Mouse (Mus musculus): Measurements from ENCODE around the gene Hoxd4.
A peak's percentile ranks its signal among the peaks of the same experiment; 100 is the strongest.

Hoxd4 gene

DNA sequence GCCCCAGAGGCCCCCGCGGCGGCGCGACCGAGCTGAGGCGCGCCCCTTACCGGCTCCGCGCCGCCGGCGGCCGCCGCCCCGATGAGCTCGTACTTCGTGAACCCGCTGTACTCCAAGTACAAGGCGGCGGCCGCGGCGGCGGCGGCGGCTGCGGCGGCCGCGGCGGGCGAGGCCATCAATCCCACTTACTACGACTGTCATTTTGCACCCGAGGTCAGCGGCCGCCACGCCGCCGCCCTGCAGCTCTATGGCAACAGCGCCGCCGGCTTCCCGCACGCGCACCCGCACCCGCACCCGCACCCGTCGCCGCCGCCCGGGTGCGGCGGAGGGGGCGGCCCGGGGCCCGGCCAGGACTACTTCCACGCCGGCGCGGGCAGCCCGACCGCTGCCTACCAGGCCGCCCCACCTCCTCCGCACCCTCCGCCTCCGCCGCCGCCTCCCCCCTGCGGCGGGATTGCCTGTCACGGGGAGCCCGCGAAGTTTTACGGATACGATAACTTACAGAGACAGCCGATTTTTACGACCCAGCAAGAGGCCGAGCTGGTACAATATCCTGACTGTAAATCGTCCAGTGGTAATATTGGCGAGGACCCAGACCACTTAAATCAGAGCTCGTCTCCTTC lies 6.2 kb upstream of the Hoxd4 start:
- peak; percentile 27 for DNase-seq (ENCODE audit: low read depth, low spot score)

DNA sequence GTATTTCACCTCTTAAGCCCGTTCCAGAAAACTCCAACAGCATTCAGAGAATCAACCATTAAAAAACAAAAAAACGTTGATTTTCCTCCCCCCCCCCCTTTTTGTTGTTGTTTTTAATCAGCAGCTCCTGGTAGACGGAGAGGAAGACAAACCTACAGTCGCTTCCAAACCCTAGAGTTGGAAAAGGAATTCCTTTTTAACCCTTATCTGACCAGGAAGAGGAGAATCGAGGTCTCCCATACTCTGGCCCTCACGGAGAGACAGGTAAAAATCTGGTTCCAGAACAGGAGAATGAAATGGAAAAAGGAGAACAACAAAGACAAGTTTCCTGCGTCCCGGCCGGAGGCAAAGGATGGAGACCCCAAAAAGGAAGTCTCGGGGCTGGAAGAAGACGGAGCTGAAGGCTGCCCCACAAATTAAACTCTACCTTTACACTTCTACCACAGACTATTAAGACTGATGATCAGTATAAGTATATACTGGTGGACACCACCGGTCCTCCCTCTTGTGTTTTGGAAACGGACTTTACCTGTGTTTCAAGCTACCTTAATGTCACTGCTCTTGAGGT lies 5.3 kb upstream of the Hoxd4 start:
- no peak for DNase-seq (ENCODE audit: low read depth, low spot score)

DNA sequence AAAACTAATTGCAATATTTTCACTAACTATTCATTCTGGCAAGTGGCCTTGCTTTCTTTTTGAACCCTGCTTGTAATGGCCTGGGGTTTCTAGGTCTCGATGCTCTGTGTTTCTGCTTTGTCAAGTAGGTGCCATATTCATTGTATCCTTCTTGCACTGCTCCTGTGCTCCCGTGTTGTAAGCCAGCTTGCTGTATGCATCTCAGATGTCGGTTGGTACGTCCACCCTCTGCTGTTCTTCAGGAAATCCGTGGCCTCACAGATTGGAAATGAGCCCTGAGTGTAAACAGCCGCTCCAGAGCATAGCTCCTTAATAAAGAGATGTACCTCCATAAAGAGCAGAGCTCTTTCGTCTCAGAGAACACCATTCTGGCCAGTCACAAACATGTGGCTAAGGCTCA lies 4.1 kb upstream of the Hoxd4 start:
- no peak for DNase-seq (ENCODE audit: low read depth, low spot score)

DNA sequence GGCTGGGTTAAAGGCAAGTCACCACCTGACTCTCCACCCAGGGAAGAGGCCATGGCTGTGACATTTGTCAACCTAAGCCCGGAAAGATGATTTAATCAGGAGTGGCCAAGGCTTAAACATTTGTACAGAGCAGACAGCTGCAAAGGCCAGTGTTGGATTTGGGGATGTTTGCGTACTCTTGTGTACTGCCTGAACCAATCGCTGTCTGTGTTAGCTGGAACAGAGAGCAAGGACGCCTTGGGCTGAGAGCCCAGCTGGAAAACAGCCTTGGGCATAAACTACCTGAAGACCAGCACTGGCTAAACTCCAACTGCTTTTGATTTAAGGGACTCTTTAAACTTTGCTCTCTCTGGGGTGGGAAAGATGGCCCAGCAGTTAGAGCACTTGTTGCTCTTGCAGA lies 3.1 kb upstream of the Hoxd4 start:
- DNase-seq (ENCODE audit: low read depth, low spot score): no peak

DNA sequence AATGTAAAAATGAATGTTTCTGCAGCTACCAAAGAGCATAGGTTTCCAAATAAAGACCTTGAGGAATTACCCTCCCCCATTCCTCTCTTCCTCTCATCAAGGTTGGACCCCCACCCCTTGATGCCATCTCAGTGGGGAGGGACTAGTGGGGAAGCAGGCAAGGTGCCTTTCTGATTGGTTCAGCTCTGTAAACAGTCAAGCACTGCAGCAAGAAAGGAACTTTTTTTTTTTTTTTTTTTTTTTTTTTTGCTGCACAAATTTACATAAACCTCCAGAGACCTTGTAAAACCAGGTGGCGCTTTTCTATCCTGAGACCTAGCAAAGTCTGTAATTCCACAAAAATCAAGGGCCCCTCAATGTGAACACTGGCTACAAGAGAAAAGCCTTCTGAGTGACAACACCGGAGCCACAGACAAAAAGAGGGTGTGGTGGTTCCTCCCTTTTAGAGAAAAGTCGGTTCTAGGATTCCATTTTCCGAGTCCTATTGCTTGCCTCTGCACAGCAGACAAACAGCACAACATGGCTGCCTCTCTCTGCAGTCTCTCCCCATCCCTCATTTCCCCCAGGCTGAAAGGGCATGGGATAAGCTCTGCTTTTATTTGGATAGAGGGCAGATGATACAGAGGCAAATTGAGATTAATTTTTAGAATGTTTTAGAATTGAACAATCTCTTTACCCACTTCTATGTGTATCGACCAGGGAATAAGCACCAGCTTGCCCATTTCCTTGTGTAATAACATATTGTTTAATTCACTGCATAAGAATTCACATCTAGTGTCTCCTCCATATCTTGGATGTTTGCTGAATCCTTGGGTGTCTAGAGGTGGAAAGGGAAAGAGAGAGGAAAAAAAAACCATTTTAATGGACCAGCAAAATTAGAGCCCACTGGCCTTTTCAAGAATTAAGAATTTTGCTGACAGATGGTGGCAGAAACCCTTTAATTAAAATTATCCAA lies 2.0 kb upstream of the Hoxd4 start:
- DNase-seq (ENCODE audit: low read depth, low spot score): no peak

DNA sequence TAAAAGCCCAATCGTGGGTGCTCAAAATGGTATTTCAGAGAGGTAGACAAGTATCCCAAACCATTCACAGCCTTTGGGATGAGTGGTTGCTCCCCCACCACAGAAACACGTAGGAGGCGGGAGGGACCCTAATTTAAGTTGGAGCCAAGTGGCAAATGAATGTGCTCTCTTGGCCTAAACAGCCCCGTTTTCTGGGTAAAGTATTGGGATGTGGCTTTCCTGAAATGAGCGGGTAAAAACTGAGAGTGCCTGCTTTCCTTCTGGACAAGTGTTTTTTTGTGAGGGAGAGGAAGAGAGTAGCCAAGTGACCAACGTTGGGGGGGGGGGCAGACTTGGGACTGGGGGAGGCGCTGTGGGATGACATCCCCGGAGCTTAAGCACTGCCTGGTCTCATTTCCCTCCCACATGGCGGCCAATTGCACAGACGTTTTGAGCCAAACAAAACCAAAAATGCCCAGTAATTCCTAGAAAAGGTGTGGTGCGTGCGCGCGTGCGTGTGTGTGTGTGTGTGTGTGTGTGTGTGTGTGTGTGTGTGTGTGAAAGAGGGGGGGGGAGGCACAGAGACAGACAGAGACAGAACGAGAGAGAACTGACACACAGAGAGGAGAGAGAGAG lies 693 bp upstream of the Hoxd4 start:
- DNase-seq (ENCODE audit: low read depth, low spot score): no peak

DNA sequence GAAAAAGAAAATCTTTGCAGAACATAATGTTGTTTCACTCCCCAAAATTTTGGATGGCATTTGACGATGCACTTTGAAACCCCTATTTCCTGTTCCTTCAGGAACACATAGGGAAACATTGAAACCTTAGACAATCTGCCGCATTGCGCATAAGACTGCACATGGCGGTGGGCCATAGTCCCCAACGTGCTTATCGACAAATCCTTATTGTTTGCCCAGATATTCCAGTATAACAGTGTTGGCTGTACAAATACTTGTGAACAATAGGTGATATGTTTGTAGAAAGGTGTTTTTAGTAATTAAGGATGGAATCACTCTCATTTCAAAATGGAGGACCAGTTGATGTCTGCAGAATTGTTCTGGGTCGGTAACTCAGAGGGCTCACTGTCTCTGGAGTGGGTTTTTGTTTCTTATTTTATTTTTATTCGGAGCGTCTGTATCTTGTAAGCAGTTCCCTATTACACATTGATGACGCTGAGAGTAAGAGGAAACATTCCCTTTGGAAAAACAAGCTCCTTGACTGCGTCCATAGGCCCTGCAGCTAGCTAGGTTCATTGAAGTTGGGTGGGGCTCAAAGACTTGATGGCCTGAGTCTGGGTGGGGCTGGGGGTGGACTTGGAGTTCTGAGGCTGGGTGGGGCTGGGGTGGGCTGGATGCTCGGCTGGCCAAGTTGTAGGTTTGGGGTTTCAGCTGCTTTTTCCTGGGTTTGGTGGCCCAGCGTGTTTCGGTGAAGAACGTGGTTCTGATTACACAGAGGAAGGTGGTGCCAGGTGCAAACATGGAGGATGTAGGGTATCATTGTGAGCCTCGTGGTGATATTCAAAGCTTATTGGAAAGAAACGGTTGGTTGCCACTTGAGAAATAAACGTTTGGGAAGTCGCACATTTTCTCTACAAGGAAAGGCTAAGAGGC lies 1.8 kb downstream of the Hoxd4 start:
- DNase-seq (ENCODE audit: low read depth, low spot score): no peak

DNA sequence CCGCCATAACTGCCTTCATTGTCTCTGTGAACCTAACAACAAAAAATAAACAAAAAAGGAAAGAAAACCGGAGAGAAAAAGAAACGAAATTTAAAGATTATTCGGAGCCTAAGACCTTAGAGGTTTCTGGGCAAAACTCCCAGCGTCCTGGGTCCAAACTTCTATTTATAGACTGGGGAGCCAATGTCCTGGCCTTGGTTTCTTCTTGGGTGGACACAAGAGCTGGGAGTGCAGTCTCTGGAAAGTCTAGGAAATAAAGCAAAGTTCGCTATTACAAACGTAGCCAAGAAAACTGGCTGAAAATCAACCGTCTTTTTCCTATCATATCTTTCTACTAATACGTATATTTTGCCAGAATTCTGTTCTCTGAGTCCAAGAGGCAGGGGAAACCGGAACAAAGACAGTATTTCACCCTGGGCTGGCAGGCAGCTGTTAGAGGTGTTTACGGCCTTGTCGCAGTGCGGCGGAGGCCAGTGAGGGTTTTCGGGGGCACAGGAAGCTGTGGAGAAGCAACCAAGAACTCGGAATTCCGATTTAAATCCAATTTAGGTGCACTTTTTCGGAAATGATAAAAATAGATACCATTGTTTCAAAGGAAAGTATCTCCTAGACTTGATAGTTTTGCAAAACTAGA lies 2.5 kb downstream of the Hoxd4 start:
- DNase-seq (ENCODE audit: low read depth, low spot score): no peak

DNA sequence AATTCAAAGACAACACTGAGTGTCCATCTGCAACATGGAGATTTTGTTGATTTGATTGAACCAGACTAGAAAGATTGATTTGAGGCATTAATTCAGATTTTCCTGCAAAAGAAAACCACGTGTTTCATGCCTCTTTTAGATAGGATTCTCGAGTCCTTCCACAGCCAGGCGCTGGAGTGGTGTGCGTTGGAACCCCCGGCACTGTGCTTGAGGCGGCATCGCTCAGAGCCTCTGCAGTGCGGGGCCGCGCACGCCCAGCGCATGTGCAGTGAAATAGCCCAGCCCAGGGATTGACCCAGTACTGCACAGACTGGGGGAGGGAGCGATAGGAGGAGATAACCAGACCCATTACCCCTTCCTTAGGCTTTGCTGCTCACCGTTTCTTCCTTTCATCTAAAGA lies 3.2 kb downstream of the Hoxd4 start:
- DNase-seq (ENCODE audit: low read depth, low spot score): no peak

DNA sequence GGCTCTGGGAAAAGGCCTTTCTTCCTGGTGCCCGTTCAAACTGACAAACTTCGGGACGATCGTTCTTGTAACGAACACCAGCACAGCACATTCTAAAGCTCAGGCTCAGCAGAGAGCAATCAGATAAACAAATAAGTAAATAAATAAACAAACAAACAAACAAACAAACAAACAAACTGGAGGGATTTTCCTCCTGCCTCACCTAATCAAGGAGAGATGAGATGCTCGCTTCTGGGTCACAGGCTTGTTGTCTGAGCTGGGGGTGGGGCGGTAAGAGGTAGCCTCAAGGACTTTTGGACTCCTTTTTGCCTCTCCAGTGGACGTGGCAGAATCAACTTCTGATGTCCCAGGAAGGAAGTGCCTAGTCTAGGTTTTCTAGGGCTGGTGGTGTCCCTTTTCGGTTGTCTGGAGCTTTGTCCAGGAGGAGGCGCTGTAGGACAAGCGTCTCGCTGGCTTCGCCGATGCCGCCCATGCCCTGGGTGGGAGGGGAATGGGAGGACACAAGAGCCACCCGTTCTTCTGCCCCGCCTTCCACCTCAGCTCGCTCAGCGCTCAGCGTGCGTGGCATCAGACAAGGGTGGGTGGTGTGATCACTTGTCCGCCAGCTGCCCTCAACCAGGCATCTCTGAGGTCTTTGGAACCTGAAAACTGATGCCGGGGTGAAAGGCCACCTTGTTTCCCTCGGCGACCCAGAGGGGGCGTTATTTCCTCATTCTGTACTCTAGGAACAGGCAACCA lies 3.9 kb downstream of the Hoxd4 start:
- DNase-seq (ENCODE audit: low read depth, low spot score): peak; percentile 71

DNA sequence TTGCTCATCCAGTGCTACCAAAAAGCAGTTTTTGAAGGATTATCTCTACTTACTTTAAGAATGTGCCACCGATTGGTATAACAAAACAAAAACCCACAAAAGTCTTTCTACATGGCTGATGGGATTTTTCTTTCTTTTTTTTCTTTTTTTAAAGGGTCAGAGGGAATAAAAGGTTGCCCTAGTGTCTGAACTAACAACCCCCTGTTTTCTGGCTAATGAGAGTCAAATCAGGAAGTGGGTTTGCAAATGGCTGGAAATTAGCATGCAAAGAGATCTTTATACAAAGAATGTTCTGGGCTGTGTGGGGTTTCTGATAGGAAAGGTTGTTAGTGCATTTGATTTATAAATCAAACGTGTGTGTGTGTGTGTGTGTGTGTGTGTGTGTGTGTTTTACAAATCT lies 8.7 kb downstream of the Hoxd4 start:
- DNase-seq (ENCODE audit: low read depth, low spot score): no peak

DNA sequence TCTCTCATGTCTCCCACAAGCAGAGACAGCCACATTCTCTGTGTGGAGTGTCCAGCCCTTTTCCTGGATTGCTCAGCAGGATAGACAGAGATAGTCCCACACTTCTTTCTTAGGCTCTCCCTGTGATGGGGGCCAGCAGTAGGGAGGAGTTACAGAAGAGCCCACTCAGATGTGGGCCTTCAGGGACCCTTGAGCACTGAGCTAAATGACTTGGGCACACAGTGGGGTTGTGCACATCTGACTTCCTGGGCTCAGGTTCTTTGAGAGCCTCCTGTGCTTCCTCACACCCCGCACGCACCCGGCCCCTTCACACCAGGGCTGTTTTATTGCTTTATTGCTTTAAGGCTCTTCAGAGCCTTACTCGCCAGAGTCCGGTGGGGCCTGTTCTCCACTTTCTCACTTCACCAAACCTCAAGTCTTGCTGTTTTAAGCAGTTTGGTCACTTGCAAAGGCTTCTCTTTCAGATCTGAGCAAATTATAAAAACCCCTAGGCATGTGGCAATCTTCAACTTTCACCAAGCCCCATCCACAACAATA lies 9.3 kb downstream of the Hoxd4 start:
- DNase-seq (ENCODE audit: low read depth, low spot score): no peak

DNA sequence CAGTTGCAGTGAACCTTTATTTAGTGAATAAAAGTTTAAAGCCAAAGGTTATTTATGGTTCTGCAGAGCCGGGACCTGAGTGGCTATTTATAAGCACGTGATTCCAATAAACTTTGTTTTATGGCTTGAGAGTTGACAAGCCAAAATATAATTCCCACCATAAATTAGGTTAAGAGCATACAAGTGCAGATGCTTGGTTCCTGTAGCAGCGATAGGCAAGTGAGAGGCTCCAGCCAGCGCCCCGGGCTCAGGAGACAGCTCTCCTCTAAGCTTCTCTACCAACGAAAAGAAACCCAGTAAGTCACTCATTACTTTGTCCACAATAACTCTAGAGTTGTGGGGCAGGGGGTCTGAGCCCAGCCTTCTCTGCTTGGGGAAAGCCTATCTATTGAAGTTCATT lies 10.2 kb downstream of the Hoxd4 start:
- DNase-seq (ENCODE audit: low read depth, low spot score): no peak

DNA sequence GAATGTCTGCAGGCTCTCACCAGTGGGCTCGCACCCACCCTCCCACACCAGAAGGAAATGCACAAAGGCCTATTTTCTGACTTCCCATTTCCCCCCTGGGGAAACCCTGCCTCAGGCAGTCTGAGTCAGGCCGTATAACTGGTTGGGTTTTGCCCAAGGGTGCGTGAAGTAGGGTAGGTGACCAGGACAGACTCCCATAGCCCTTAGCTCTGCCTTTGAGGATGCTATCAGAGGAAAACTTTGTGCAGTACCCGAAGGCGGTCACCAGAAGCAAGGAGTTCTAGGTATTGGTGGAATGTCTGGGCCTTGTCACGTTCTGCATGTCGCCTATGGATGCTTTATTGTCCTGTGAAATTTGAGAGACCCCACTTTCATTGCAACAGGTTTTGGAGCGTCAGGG lies 11.2 kb downstream of the Hoxd4 start:
- DNase-seq (ENCODE audit: low read depth, low spot score): no peak

DNA sequence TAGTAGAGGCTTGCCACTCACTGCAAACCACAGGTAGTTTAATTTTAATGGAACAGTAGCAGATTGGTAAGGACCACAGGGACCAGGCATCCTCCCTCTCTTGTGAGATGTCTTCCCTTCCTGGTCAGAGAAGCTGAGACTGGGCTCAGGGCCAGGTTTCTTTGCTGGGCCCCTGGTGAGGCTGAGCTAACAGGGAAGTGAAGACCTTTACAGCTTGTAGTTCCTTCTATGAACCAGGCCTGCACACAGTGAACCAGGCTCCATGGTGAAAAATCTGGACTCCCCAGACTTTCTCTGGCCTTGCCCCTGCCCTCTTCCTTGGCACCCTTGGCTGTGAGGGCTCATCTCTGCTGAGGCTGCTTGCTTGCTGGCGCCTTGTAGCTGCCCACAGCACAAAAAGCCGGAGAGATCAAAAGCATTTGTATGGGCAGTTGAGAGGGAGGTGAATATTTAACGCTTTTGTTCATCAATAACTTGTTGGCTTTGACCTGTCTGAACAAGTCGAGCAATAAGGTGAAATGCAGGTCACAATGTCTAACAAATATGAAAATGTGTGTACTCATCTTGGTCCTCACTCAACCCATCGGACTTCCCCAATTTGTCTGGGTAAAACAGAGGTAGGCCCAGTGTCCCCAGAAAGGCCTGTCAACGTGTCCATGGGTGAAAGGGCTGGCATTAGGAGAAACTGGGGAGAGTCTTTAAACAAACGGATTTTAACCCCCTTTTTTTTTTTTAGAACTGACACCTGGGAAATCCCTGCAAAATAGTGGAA lies 12.7 kb downstream of the Hoxd4 start:
- no peak for DNase-seq (ENCODE audit: low read depth, low spot score)

DNA sequence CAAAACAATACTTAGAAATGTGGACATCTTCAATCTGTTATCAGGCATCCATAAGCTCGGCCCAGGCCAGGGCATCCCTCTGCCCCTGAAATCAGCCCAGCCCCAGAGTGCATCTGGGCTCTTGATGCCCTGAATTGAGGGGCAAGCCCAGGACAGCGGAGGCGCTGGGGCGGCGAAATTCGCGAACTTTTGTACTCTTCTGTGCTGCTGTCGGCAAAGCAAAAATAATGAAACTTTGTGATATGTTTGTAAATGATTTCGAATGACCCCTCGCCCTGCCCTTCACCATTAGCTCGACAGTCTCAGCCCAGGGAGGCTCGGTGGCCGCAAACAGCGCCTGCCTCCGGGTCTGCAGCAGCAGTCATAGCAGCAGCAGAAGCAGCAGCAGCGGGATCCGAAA lies 13.4 kb downstream of the Hoxd4 start:
- DNase-seq (ENCODE audit: low read depth, low spot score): no peak

DNA sequence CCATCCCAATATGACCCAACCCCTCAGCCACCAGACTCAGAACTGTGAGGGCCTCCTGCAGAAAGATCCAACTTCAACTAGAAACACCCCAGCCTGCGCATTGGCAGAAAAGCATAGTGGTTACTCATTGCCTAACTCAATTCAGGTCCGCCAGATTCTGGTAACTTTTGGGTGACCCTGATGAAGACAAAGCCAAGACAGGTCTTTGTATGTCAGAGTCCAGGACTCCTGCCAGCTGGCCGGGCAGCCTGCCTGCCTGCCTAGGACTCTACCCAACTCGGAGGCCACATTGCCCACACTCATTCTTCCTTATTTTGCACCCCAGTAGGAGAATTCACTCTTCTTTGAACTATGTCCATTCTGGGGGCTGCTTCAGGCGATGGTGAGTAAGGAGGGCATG lies 14.8 kb downstream of the Hoxd4 start, which contains the start of gene Gm28230:
Gene Gm28230, plus strand, starts transcription at position 178 of the 400 bp plus-strand sequence.
- no peak for DNase-seq (ENCODE audit: low read depth, low spot score)

DNA sequence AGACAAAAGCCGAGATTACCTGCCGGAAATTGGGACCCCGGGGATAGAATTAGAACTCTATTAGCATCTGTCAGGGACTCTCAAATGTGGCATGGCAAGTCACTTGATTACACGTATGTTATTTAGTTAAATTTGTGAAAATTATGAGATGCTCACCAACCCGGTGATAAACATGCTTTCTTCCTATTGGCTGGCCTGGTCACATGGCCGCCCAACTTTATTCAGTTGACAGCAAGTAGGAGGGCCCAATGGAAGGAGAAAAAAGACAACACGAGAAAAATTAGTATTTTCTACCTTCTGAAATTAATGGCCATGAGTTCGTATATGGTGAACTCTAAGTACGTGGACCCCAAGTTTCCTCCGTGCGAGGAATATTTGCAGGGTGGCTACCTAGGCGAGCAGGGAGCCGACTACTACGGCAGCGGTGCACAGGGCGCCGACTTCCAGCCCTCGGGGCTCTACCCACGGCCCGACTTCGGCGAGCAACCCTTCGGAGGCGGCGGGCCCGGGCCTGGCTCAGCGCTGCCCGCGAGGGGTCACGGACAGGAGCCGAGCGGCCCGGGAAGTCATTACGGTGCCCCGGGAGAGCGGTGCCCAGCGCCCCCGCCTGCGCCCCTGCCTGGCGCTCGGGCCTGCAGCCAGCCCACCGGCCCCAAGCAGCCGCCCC lies 15.4 kb downstream of the Hoxd4 start:
- no peak for DNase-seq (ENCODE audit: low read depth, low spot score)

All from CD4-positive helper T cell, adult 2 months (primary cell).